Mouse (Mus musculus): ENCODE measurements around the gene Cep112.

The Cep112 gene

DNA sequence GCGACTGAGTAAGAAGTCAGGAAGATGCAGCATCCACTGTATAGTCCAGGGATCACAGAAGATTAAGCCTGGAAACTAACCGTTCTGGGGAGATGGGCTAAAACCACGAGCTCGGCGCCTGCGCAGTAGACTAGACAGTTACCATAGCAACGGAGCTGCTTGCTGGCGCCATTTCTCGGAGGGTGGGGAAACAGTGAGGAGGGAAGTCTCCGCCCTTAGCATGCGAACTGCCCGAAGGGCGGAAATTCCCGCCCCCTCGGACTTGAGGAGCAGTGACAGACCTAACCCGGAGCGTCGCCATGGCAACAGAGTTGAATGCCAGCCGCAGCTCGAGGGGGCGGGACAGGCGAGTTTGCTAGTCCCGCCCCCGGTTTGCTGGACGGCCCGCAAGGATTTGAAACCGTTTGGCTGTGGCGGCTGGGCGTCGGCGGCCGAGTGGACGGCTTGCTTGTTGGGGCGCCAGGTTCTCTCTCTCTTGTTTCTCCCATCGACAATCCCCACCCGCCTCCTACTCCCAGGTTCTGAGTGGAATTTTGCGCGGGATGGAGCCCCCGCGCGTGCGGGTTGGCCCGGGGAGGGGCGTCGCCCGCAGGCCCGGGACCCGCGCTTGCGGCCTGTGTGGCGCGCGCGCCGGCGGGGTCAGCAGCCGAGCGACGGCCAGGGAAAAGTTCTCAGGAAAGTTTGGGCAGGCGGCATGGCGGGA lies at the start of gene Cep112:
Gene Cep112, plus strand, starts transcription at position 304 of the 703 bp plus-strand sequence.
- DNase-seq (ENCODE audit: low read depth, low spot score) = peak; percentile 93

DNA sequence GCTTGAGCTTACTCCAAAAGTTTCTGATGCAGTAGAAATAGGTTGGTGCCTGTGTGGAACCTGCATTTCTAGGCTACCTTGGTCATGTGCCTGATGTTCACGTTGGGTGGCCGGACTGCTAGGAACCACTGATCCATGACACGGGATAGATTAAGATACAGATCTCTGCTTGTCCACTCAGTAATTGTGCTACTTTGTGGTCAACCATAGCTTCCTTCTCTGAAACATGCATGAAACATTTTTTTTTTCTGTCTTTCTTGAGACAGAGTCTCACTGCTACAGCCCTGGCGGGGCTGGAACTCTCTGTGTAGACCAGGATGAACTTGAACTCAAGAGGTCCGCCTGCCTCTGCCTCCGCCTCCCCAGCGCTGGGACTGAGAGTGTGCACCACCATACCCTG lies 48.2 kb upstream of the Cep112 start:
- no peak for DNase-seq (ENCODE audit: low read depth, low spot score)

DNA sequence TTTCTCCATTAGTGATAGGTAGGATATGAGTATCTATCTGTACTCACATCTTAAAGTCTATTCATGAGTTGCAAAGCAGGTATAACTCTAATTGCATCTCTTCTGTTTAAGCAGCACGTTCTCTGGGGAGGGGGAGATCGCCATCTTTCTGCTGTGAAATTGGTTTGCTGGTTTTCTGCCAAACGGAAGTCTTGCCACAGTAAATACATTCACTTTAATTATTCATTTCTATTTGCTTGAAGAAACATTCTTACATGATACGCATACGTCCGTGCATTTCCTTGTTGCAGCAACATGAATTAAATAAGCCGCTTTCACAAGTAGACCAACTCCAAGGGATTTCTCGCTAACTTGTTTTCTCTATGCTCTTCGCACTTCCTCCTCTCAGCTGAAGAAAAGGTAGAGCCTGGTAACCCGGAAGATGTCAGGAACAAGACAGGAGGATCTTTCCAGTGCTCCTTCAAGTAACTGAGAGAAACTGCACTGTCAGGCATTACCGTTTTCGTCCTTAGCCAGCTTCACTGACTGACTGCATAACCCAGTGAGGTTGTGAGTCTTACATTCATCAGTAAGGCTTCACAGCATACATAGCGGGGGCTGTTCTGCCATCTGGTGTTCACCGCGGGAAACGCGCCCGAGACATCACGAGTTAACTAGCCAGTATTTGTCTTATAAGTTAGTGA lies 47.2 kb upstream of the Cep112 start:
- peak; percentile 57 for DNase-seq (ENCODE audit: low read depth, low spot score)

DNA sequence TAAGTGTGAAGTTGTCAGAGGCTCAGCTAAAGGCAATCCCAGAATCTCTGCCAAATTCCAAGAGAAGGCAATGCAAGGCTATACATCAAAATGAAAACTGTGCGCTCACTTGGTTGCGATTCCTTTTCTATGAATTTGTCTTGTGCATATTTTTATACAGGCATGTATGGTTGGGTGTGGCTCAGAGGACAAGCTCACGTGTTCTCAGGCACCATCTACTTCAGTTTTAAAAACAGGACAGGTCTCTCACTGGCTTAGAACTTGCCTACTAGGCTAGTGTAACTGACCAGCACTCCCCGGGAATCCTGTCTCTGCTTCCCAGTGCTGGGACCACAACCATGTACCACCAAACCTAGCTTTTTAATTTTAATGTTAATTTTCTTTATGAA lies 46.6 kb upstream of the Cep112 start:
- DNase-seq (ENCODE audit: low read depth, low spot score) = no peak

GRCm38 (mm10) chr11:108382664-108383063 lies 42.3 kb upstream of the Cep112 start:
- no peak for DNase-seq (ENCODE audit: low read depth, low spot score)

GRCm38 (mm10) chr11:108384920-108385665 lies 39.9 kb upstream of the Cep112 start:
- no peak for DNase-seq (ENCODE audit: low read depth, low spot score)

GRCm38 (mm10) chr11:108385666-108386024 lies 39.3 kb upstream of the Cep112 start:
- DNase-seq (ENCODE audit: low read depth, low spot score) = no peak

GRCm38 (mm10) chr11:108395061-108395460 lies 29.9 kb upstream of the Cep112 start:
- no peak for DNase-seq (ENCODE audit: low read depth, low spot score)

DNA sequence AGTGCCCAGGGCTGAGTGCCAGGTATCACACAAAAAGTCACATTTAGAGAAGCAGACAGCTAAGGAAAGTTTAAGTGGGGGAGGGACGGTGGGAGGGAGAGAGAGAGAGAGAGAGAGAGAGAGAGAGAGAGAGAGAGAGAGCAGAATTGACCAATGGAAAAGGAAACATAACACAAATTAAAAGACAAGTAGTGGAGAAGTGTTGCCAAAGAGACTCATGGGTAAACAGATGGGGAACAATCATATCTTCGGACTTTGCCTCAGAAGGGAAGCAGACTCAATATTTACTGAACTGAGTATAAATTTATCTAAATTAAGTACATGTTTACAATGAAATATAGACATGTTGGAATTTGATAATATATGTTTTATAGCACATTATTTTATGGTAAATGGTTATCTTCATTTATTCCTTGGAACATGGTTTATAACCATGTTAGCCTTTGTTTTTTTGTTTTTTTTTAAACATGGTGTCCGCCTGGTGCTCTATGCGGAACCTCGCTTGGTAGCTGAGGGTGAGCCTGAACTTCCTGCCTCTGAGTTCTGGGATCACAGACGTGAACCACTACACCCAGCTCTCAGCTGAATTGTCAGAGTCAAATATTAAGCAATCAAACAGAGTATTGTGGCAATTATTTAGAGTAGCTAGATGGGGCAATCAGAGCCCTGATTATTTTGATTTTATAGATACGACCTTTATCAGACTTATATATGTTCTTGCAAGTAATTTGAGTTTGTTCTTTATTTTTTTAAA lies 28.7 kb upstream of the Cep112 start:
- DNase-seq (ENCODE audit: low read depth, low spot score) = no peak

- DNase-seq (ENCODE audit: low read depth, low spot score) = no peak
Measured at GRCm38 (mm10) chr11:108409876-108410644, 14.9 kb upstream of the Cep112 start.

GRCm38 (mm10) chr11:108416360-108416759 lies 8.6 kb upstream of the Cep112 start:
- no peak for DNase-seq (ENCODE audit: low read depth, low spot score)

GRCm38 (mm10) chr11:108418540-108418939 lies 6.5 kb upstream of the Cep112 start:
- DNase-seq (ENCODE audit: low read depth, low spot score) = peak; percentile 36

GRCm38 (mm10) chr11:108419242-108419641 lies 5.8 kb upstream of the Cep112 start:
- DNase-seq (ENCODE audit: low read depth, low spot score) = no peak

- no peak for DNase-seq (ENCODE audit: low read depth, low spot score)
Measured at GRCm38 (mm10) chr11:108420751-108421150, 4.2 kb upstream of the Cep112 start.

DNA sequence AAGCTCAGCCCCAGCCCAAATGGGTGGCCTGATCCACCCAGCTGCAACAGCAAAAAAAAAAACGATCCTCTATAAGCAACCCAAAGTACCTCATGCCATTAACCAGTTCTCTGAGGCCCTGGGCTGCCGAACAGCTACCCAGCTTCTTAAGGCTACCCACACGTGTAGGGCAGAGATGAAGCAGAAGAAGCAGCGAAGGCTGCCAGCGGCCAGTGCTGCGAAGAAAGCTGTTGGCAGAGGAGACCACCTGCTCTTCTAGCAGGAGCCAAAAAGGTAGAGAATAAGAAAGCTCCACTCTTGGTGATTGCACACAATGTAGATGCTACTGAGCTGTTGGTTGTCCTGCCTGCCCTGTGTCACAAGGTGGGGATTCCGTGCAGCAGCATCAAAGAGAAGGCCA lies 1.8 kb upstream of the Cep112 start:
- DNase-seq (ENCODE audit: low read depth, low spot score) = no peak

- no peak for DNase-seq (ENCODE audit: low read depth, low spot score)
Measured at GRCm38 (mm10) chr11:108424111-108424510, 881 bp upstream of the Cep112 start.

- no peak for DNase-seq (ENCODE audit: low read depth, low spot score)
Measured at GRCm38 (mm10) chr11:108425592-108425921, 565 bp downstream of the Cep112 start.

DNA sequence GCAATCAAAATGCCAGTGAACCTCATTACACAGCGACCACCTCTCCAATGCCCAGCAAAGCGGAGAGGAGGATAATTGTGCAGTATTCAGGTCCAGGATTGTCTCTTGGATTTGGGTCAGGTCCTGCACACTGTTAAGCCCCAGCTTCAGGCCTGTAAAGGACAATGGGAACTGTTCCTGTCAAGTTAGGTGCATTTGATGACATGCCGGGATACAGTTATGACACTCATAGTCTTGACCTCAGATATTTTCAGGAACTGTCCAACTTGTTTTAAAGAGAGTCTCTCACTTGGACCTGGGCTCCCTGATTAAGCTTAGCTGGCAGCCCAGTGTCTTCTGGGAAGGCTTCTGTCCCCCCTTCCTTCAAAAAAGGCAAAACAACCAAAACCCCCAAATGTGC lies 1.1 kb downstream of the Cep112 start:
- no peak for DNase-seq (ENCODE audit: low read depth, low spot score)

- no peak for DNase-seq (ENCODE audit: low read depth, low spot score)
Measured at GRCm38 (mm10) chr11:108427191-108427590, 2.2 kb downstream of the Cep112 start.

DNA sequence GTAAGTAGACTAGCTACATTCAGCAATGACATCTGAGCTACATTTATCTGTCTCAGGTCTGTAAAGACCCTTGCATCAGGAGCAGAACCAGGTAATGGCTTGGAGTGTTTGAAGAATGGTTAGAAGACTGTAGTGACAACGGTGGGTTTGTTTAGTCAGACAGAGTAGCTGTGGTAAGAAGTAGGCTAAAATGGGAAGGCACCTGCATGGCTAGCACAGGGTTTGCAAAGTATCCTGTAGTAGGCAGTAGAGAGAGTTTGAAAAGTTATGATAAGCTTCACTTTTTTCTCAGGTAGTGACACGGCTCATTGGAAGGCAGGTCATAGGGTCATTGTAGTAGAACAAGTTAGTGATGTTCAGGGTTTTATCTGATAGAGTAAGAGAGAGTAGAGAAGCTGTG lies 4.1 kb downstream of the Cep112 start:
- DNase-seq (ENCODE audit: low read depth, low spot score) = no peak

- no peak for DNase-seq (ENCODE audit: low read depth, low spot score)
Measured at GRCm38 (mm10) chr11:108443893-108444563, 19.0 kb downstream of the Cep112 start.
